Mouse (Mus musculus) CH12.LX (cell line): ENCODE data around the gene Rpl10a.

ENCODE experiments used
- CHD2 ChIP-seq: IDR thresholded peaks from 2 replicates; pipeline ENCODE4 v1.6.1; 2011; ENCODE audit warnings: low read length, improper control_type of control experiment
- CTCF ChIP-seq, 2 experiments: IDR thresholded peaks in 1 of 2; conservative IDR thresholded peaks in 1 of 2; 2 replicates each; pipeline ENCODE4 v1.5.1; 2011 to 2012; ENCODE audit warnings: low read depth in 2 of 2, low read length in 2 of 2, improper control_type of control experiment in 1 of 2, inconsistent platforms in 1 of 2, mild to moderate bottlenecking in 1 of 2, moderate library complexity in 1 of 2
- E2F4 ChIP-seq: IDR thresholded peaks from 2 replicates; pipeline ENCODE4 v1.6.1; 2011; ENCODE audit warnings: low read depth, low read length, improper control_type of control experiment; ENCODE audit not compliant: insufficient replicate concordance
- EP300 ChIP-seq: IDR thresholded peaks from 2 replicates; pipeline ENCODE4 v1.6.1; 2011; ENCODE audit warnings: low read length, improper control_type of control experiment
- GABPA ChIP-seq: IDR thresholded peaks from 2 replicates; pipeline ENCODE4 v1.6.1; 2012; ENCODE audit warnings: low read depth, low read length, improper control_type of control experiment, inconsistent platforms; ENCODE audit not compliant: insufficient replicate concordance
- MAX ChIP-seq: IDR thresholded peaks from 2 replicates; pipeline ENCODE4 v1.6.1; 2011; ENCODE audit warnings: low read length, improper control_type of control experiment
- MEF2A ChIP-seq: IDR thresholded peaks from 2 replicates; pipeline ENCODE4 v1.6.1; 2014; ENCODE audit warnings: low read depth, mild to moderate bottlenecking, inconsistent platforms, low read length, improper control_type of control experiment, borderline replicate concordance
- MXI1 ChIP-seq: IDR thresholded peaks from 2 replicates; pipeline ENCODE4 v1.6.1; 2011; ENCODE audit warnings: mild to moderate bottlenecking, low read depth, low read length, improper control_type of control experiment
- POLR2A ChIP-seq: IDR thresholded peaks from 2 replicates; pipeline ENCODE4 v1.6.1; 2011; ENCODE audit warnings: low read depth, mild to moderate bottlenecking, improper control_type of control experiment, low read length
- RCOR1 ChIP-seq: conservative IDR thresholded peaks from 2 replicates; pipeline ENCODE4 v1.6.1; 2012; ENCODE audit warnings: low read depth, mild to moderate bottlenecking, inconsistent platforms, low read length, improper control_type of control experiment
- SIN3A ChIP-seq: IDR thresholded peaks from 2 replicates; pipeline ENCODE4 v1.6.1; 2012; ENCODE audit warnings: low read length, improper control_type of control experiment, inconsistent platforms
- SMC3 ChIP-seq: IDR thresholded peaks from 2 replicates; pipeline ENCODE4 v1.6.1; 2011; ENCODE audit warnings: low read depth, low read length, improper control_type of control experiment

DNA sequence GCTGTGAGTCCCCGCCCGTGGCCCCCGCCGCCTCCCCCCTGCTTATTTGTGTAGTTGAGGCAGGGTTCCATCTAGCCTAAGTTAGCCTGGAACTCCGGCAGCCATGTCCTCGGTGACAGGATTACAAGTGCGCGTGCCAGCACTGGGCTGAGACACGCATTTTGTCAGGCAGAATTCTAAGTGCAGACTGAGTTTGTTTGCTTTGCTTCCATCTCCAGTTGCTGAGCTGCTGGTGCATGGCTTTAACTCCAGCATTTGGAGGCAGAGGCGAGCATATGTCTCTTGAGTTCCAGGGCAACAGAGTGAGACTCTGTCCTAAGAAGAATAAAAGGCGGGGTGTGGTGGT, 14.4 kb upstream of the Rpl10a start:
- TF ChIP-seq SMC3 (no peak), POLR2A (no peak), CTCF (conservative IDR thresholded peaks at IDR 0.05 in 1 of 2, IDR thresholded peaks at IDR 0.05 in 1 of 2; ENCODE audit: low read depth in 2 of 2, low read length in 2 of 2) (no peak), EP300 (no peak), SIN3A (peak; percentile 50; the same call in 1 of the 2 replicates), MAX (0 out of 2 replicates have a peak, but pooled peaks have one; percentile 36), MEF2A (no peak), GABPA (no peak), RCOR1 (no peak), E2F4 (no peak), CHD2 (no peak), MXI1 (peak; percentile 45; the same call in 1 of the 2 replicates)
